Mouse (Mus musculus) lung, embryonic 14.5 days (tissue): ENCODE measurements around the gene Olfr65. TPM values are rescaled to one million over a fixed set of nuclear protein-coding genes. Genes with fewer than 3 reads are reported as not detected.
A peak's percentile ranks its signal among the peaks of the same experiment; 100 is the strongest.

Source experiments
- ATAC-seq: fragments of 200-750 bp; cut with Nextera tagmentation; 2 replicates; pipeline ENCODE4 v1.8.0; 2017; ENCODE audit warnings: mild to moderate bottlenecking, moderate TSS enrichment, moderate library complexity; ENCODE audit not compliant: insufficient read depth
- DNase-seq: peaks from one replicate; pipeline ENCODE4 v3.0.0-alpha.2; 2015
- H3K27ac ChIP-seq: fragments of 300-500 bp; sonication (generic); 2 replicates; pipeline ENCODE4 v1.5.1; 2014; ENCODE audit warnings: low read depth, mild to moderate bottlenecking, moderate library complexity
- H3K27me3 ChIP-seq: fragments of 300-500 bp; sonication (generic); 2 replicates; pipeline ENCODE4 v1.6.1; 2014; ENCODE audit warnings: low read length, control low read depth; ENCODE audit not compliant: insufficient read depth
- H3K36me3 ChIP-seq: fragments of 300-500 bp; sonication (generic); 2 replicates; pipeline ENCODE4 v1.6.1; 2014; ENCODE audit warnings: control low read depth; ENCODE audit not compliant: insufficient read depth
- H3K4me1 ChIP-seq: fragments of 300-500 bp; sonication (generic); 2 replicates; pipeline ENCODE4 v1.6.1; 2014; ENCODE audit warnings: antibody characterized with exemption, control low read depth; ENCODE audit not compliant: insufficient read depth
- H3K4me2 ChIP-seq: fragments of 300-500 bp; sonication (generic); 2 replicates; pipeline ENCODE4 v1.6.1; 2014; ENCODE audit warnings: mild to moderate bottlenecking
- H3K4me3 ChIP-seq: fragments of 300-500 bp; sonication (generic); 2 replicates; pipeline ENCODE4 v1.5.1; 2014; ENCODE audit warnings: low read depth, low read length
- H3K9ac ChIP-seq: fragments of 300-500 bp; sonication (generic); 2 replicates; pipeline ENCODE4 v1.6.1; 2014
- H3K9me3 ChIP-seq: fragments of 300-500 bp; sonication (generic); 2 replicates; pipeline ENCODE4 v1.6.1; 2016; ENCODE audit warnings: low read depth, low read length, control low read depth
- CTCF ChIP-seq: IDR thresholded peaks from 2 replicates; pipeline ENCODE4 v1.5.1; 2016; ENCODE audit warnings: antibody characterized with exemption, low read depth
- WGBS: fragments of 180-500 bp; shearing (Covaris S2); extraction: QIAGEN DNeasy Blood & Tissue Kit; methylation state at CpG from one replicate; pipeline ENCODE4 v1.1.7; 2014; 5-methylcytosine and 5-hydroxymethylcytosine counted together
- polyA plus RNA-seq: library from polyadenylated mRNA; unstranded; fragments of >200 nt; fragmentation: Nextera tagmentation; extraction: Ambion mirVana; gene quantifications from 2 replicates; pipeline ENCODE4 v1.2.1, GENCODE M21; 2014

Gene Olfr65
- polyA plus RNA-seq, 1 experiment from 2014 or later = not detected

DNA sequence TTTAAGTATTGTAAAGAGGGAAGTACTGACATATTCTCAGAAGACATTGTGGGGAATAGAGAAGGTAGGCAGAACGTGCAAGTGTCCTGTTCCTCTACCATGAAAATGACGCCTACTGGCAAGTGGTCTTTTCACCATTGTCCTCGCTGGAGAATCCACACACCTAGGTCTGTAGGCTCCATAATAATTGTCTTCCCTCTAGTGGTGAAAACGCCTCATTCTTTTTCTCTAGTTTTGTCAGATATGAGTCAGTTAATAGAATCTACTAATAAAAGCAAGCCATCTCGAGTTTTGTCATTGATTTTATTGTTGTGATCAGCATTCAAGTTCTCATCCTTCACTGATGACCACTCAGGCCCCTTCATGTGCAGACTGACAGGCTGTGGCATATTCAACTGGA lies 28.8 kb upstream of the Olfr65 start:
- no peaks in the 10 kb centered on the region for H3K27me3 ChIP-seq
- 43% methylated on average over 5 of the region's 5 CpGs for whole genome bisulfite sequencing
- H3K36me3 ChIP-seq = no peaks in the 10 kb centered on the region
- H3K9ac ChIP-seq = no peak overlapping the region
- no peak overlapping the region for H3K27ac ChIP-seq
- no peaks in the 10 kb centered on the region for H3K4me1 ChIP-seq
- no peak overlapping the region for H3K4me3 ChIP-seq
- no peaks in the 10 kb centered on the region for H3K9me3 ChIP-seq
- H3K4me2 ChIP-seq = no peak overlapping the region
- TF ChIP-seq CTCF = peak; percentile 6; the same call in 1 of the 2 replicates
- DNase-seq = peak; percentile 2
- no peak for ATAC-seq

DNA sequence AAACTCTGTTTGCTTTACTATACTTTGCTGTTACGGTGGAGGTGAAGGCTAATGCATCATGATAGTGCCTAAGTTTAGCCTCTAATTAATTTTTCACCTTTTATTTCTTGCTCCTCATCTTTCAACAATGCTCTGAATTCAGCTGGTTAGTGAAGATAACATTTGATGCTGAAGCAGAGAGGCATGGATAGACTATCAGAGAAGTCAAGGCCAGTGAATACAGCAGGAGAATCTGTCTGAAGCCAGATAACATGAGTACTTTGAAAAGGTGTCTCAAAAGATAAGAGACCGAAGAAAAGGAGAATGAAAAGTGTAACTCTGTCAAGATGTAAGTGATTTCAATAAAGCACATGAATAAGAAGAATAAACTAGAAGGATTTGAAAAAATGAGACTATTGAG lies 26.2 kb upstream of the Olfr65 start:
- ATAC-seq (no peak), DNase-seq (no peak)
- Histone ChIP-seq H3K4me3 (no peak overlapping the region), H3K4me2 (no peak overlapping the region), H3K4me1 (no peaks in the 10 kb centered on the region), H3K9me3 (no peaks in the 10 kb centered on the region), H3K9ac (no peak overlapping the region), H3K27ac (no peak overlapping the region), H3K36me3 (no peaks in the 10 kb centered on the region), H3K27me3 (no peaks in the 10 kb centered on the region)
- TF ChIP-seq CTCF = no peak
- whole genome bisulfite sequencing = 68% methylated on average over 2 of the region's 2 CpGs

DNA sequence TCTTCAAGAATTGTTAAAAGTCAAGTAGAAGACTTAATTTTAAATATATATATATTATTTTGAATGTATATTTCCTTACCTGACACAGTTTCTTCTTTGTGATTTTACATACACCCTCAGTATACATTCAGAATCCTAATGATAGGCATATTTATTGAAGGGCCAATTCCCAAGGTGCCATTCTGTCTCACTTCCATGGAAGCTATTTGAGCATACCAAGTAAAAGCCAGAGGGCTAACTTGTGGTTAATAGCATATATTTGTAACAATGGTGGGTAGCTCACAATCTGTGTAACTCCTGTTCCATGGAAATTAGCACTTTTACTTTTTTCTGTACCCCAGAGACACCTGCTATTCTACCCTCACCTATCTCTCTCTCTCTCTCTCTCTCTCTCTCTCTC lies 17.1 kb upstream of the Olfr65 start, which contains the start of gene Olfr66:
TSS of gene Olfr66 (minus strand) at position 101 of the 400 bp plus-strand sequence.
- no peak within 1 kb of the TSS for H3K4me3 ChIP-seq

DNA sequence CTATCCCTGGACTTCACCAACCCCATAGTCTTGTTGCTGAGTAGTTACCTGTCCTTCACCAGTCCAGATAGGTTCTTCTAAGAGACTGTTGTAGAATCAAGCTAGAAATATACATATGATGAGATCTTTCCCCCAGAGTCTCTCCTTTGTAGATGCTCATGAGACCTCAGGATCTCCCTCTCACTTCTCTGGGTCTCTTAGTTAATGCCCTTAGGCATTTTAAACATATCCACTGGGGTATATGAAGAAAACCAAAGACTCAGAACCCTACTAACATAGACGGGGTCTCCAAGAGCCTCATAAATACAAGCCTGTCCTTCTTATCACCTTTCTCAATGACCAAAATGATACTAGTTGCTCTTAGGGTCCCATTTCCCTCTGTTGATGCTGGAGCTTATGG lies 8.9 kb upstream of the Olfr65 start, which contains the start of gene Olfr64:
TSS of gene Olfr64 (minus strand) at position 101 of the 400 bp plus-strand sequence.
- H3K4me3 ChIP-seq = no peak within 1 kb of the TSS
- no peak within 1 kb of the TSS for H3K27ac ChIP-seq
- no peaks in the 10 kb centered on the region for H3K9me3 ChIP-seq
- no peak within 1 kb of the TSS for H3K4me2 ChIP-seq
- 66% methylated on average over 1 of the region's 1 CpGs for WGBS
- no peak within 1 kb of the TSS for H3K9ac ChIP-seq
- TF ChIP-seq CTCF = no peak
- no peak for ATAC-seq
- H3K36me3 ChIP-seq = no peaks in the 10 kb centered on the region
- no peaks in the 10 kb centered on the region for H3K4me1 ChIP-seq
- no peak for DNase-seq
- H3K27me3 ChIP-seq = no peaks in the 10 kb centered on the region

More for the DNA sequence above, 17.1 kb upstream of the Olfr65 start, which contains the start of gene Olfr66:
- ATAC-seq (no peak), DNase-seq (no peak)
- no peak for TF ChIP-seq CTCF
- no peaks in the 10 kb centered on the region for H3K9me3 ChIP-seq
- H3K9ac ChIP-seq = no peak within 1 kb of the TSS
- H3K27ac ChIP-seq = no peak within 1 kb of the TSS
- H3K36me3 ChIP-seq = no peaks in the 10 kb centered on the region
- H3K4me2 ChIP-seq = no peak within 1 kb of the TSS
- H3K27me3 ChIP-seq = no peaks in the 10 kb centered on the region
- H3K4me1 ChIP-seq = no peaks in the 10 kb centered on the region

DNA sequence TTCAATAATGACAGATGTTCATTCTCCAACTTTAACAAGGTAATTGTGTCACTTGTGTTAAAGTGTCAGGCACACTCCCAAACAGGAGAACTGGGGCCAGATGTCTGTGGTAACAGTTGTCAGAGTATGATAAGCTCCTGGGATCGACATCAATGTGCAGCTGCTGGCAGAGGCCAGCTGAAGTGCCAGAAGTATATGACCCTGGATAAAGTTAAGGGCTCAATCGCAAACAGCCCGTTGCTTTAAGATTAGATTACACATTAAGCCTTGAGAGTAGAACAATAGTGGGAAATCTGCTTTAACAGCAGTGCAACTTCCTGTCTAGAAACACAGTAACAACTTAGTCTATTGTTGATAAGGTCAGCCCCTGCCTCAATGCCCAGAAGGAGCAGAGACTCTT lies 6.8 kb downstream of the Olfr65 start:
- WGBS = 5% methylated on average over 3 of the region's 3 CpGs
- H3K36me3 ChIP-seq = no peaks in the 10 kb centered on the region
- H3K4me3 ChIP-seq = no peak overlapping the region
- ATAC-seq (peak; percentile 74), DNase-seq (peak; percentile 27)
- H3K4me1 ChIP-seq = no peaks in the 10 kb centered on the region
- no peak overlapping the region for H3K4me2 ChIP-seq
- TF ChIP-seq CTCF = no peak
- H3K9me3 ChIP-seq = no peaks in the 10 kb centered on the region
- H3K27me3 ChIP-seq = no peaks in the 10 kb centered on the region
- no peak overlapping the region for H3K27ac ChIP-seq
- no peak overlapping the region for H3K9ac ChIP-seq

DNA sequence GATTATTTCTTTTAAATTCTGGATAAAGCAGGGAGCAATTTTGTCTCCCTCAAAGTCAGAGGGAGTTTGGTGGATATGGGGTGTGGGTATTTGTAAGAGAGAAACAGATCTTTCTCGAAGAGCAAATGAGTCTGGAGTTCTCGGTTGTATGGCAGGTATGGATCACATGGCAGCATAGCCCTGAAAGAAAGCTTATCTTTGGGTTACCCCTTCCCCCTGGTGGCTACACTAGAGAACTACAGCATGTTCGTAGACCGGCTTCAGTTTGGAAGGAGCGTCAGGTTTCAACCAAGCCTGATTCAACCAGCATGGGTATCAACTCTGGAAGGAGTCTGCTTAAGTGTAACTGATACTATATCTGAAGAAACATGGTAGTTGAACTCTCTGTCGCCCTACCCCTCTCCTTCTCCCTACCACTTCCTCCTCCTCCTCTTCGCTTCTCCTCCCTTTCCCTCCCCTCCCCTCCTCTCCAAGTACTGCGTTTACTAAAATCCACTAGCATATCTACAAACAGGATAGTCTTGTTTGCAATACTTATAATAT lies 9.8 kb downstream of the Olfr65 start:
- no peak for ATAC-seq
- Histone ChIP-seq H3K9me3 (no peaks in the 10 kb centered on the region), H3K4me3 (no peak overlapping the region), H3K9ac (no peak overlapping the region), H3K36me3 (no peaks in the 10 kb centered on the region), H3K4me2 (no peak overlapping the region), H3K27me3 (no peaks in the 10 kb centered on the region), H3K4me1 (no peaks in the 10 kb centered on the region), H3K27ac (no peak overlapping the region)
- TF ChIP-seq CTCF = peak; percentile 47
- 37% methylated on average over 8 of the region's 8 CpGs for WGBS
- DNase-seq = peak; percentile 27

DNA sequence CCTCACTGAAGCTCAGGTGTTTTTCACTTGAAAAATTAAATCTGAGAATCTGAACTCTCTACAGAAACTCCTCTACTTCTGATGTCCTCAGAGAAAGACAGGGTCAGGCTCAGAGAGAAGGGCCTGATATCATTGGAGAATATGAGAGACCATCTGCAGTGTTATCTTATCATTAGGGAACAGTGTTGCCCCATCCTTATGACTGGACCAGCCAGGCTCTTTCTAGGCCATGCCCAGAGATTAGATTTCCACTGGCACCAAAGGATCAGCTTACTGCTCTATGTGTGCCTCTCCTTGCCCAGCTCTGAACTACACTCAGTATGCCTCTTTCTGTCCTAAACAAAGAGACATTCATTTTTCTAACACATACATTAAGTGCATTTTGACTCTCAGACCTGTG lies 12.1 kb downstream of the Olfr65 start:
- Histone ChIP-seq H3K4me2 (no peak overlapping the region), H3K4me1 (no peaks in the 10 kb centered on the region), H3K36me3 (no peaks in the 10 kb centered on the region), H3K27ac (no peak overlapping the region), H3K27me3 (no peaks in the 10 kb centered on the region), H3K9me3 (no peaks in the 10 kb centered on the region), H3K9ac (no peak overlapping the region), H3K4me3 (no peak overlapping the region)
- ATAC-seq = no peak; the same call in 1 of the 2 replicates
- TF ChIP-seq CTCF = no peak
- DNase-seq = no peak

DNA sequence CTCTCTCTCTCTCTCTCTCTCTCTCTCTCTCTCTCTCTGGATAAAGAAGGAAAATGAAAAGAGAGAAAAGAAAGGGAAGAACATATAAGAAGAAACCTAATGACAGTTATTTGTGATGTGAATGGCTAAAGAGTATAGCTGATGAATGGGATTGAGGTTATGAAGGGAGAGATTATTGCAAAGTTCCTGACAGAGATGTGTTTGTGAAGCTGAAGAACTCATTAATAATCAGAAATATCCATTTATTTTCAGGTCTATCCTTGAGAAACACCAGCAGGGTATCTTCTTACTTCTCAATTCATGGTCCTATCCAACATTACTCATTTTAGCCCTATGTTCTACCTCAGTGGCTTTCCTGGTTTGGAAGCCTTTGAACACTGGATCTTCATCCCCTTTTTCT lies 25.2 kb downstream of the Olfr65 start, which contains the start of gene Olfr631:
TSS of gene Olfr631 (plus strand) at position 301 of the 400 bp plus-strand sequence.
- DNase-seq (no peak), ATAC-seq (no peak)
- no peak for TF ChIP-seq CTCF
- no peak within 1 kb of the TSS for H3K4me2 ChIP-seq
- no peaks in the 10 kb centered on the region for H3K9me3 ChIP-seq
- no peak within 1 kb of the TSS for H3K9ac ChIP-seq
- no peaks in the 10 kb centered on the region for H3K36me3 ChIP-seq
- no peak within 1 kb of the TSS for H3K27ac ChIP-seq
- no peaks in the 10 kb centered on the region for H3K4me1 ChIP-seq
- H3K4me3 ChIP-seq = no peak within 1 kb of the TSS
- no peaks in the 10 kb centered on the region for H3K27me3 ChIP-seq
